Comparison of ENCODE assay signal across 8 mouse cellular contexts in the genomic region with DNA sequence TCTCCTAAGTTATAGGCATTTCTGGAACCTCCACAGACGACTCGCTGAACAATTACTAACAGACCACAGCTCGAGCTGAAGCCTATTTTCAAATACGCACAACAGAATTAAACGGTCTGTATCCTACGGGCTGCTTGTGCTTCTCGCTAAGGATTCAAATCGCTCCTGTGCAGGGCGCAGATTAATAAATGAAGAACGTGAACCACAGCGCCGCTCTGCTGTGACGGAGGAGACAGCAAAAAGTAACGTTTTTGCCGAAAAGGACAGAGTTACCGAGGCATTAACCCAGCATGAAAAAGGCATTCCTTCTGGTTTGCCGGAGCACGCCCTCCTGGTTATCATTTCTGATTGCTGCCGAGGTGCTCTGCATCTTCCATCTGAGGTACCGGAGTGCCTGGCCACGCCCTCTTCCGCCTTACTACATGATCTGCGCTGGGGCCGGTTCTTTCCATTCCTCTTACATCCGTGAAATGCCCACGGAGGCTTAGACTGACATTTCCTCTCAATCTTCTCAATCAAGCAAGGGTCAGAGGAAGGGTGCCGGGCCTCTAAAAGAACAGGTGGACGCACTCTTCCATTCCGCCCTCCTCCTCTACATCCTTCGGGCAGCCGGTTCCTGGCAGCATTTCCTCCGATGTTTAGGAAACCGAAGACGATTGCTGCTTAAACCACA.
DNase-seq lines count a peak whose midpoint lies in the region; ATAC-seq and TF ChIP-seq lines count a peak whose summit lies in the region.

No protein-coding gene starts in this region.

- no peak for ATAC-seq in limb, embryonic 12.5 days (ENCODE audit: insufficient number of reproducible peaks, insufficient read depth, low FRiP score, low TSS enrichment, low read depth)

- WGBS in cerebellum, adult 2 months, result 43% methylated on average over 34 of the region's 34 CpGs
- WGBS in thymus, adult 2 months, result 50% methylated on average over 34 of the region's 34 CpGs
- 48% methylated on average over 34 of the region's 34 CpGs for WGBS in limb, embryonic 12.5 days

- H3K9ac ChIP-seq in limb, embryonic 12.5 days (replicated peaks), result no peak overlapping the region; the same call in 1 of the 2 replicates

- TF ChIP-seq CTCF in cerebellum, adult 2 months (IDR thresholded peaks at IDR 0.05; ENCODE audit: borderline replicate concordance, insufficient read depth, low read depth, low read length), result 0 out of 2 replicates have a peak, but pooled peaks have one; percentile 20
- no peak for TF ChIP-seq CTCF in thymus, adult 2 months (IDR thresholded peaks at IDR 0.05; ENCODE audit: borderline replicate concordance, control insufficient read depth, extremely low read depth, insufficient read depth, low read length, poor library complexity)

- peak overlapping the region; percentile 52 for H3K4me2 ChIP-seq in limb, embryonic 12.5 days

- H3K4me1 ChIP-seq in cerebellum, adult 2 months (ENCODE audit: control insufficient read depth, insufficient read depth, low read length), result no peaks in the 10 kb centered on the region
- H3K4me1 ChIP-seq in thymus, adult 2 months (replicated peaks; ENCODE audit: control insufficient read depth, insufficient read depth, low read length), result peaks cover 5% of the 10 kb centered on the region; the same call in 1 of the 2 replicates
- H3K4me1 ChIP-seq in limb, embryonic 12.5 days (replicated peaks), result 0 out of 2 replicates have a peak, but pooled peaks cover 9% of the 10 kb centered on the region

- H3K36me3 ChIP-seq in thymus, adult 2 months (ENCODE audit: control insufficient read depth, insufficient read depth, low read length), result no peaks in the 10 kb centered on the region
- H3K36me3 ChIP-seq in limb, embryonic 12.5 days, result no peaks in the 10 kb centered on the region
- H3K36me3 ChIP-seq in splenic B cell, adult 2 months (ENCODE audit: control insufficient read depth, insufficient read depth, low read length, poor library complexity, severe bottlenecking), result no peaks in the 10 kb centered on the region

- H3K27me3 ChIP-seq in cerebellum, adult 2 months (ENCODE audit: control insufficient read depth, insufficient read depth, low read length), result no peaks in the 10 kb centered on the region
- no peaks in the 10 kb centered on the region for H3K27me3 ChIP-seq in thymus, adult 2 months (ENCODE audit: control insufficient read depth, insufficient read depth, low read length)
- peaks cover 7% of the 10 kb centered on the region; the same call in 1 of the 2 replicates for H3K27me3 ChIP-seq in limb, embryonic 12.5 days
- H3K27me3 ChIP-seq in splenic B cell, adult 2 months (ENCODE audit: control insufficient read depth, insufficient read depth, low read length, poor library complexity, severe bottlenecking), result no peaks in the 10 kb centered on the region

- no peak overlapping the region for H3K27ac ChIP-seq in cerebellum, adult 2 months (ENCODE audit: insufficient read depth, low read length)
- no peak overlapping the region for H3K27ac ChIP-seq in thymus, adult 2 months (ENCODE audit: control insufficient read depth, insufficient read depth, low read length)
- no peak overlapping the region for H3K27ac ChIP-seq in limb, embryonic 12.5 days

- H3K4me3 ChIP-seq in cerebellum, adult 2 months (replicated peaks; ENCODE audit: insufficient read depth, low read depth, low read length), result peak overlapping the region; percentile 54
- H3K4me3 ChIP-seq in thymus, adult 2 months (ENCODE audit: control insufficient read depth, insufficient read depth, low read length), result peak overlapping the region; percentile 14; the same call in 1 of the 2 replicates
- peak overlapping the region; percentile 30 for H3K4me3 ChIP-seq in limb, embryonic 12.5 days (replicated peaks)

- no peak for TF ChIP-seq POLR2A in cerebellum, adult 2 months (IDR thresholded peaks at IDR 0.05; ENCODE audit: borderline replicate concordance, insufficient read depth, low read length)
- no peak for TF ChIP-seq POLR2A in thymus, adult 2 months (IDR thresholded peaks at IDR 0.05; ENCODE audit: control insufficient read depth, extremely low read depth, insufficient read depth, low read length, poor library complexity)

- no peaks in the 10 kb centered on the region for H3K9me3 ChIP-seq in limb, embryonic 12.5 days

- DNase-seq in cerebellum, adult 2 months, result peak in 1 of 2 experiments; percentile 24
- no peak for DNase-seq in cerebellum, postnatal 36 days
- DNase-seq in thymus, adult 2 months, result peak; percentile 21
- no peak for DNase-seq in thymus, postnatal 10 days (ENCODE audit: low spot score in 2 of 2)
- peak; percentile 24 for DNase-seq in splenic B cell, adult 2 months (ENCODE audit: low read depth, low spot score)
- no peak for DNase-seq in left cerebral cortex, adult 8-10 months (ENCODE audit: low spot score in 2 of 2)
- no peak for DNase-seq in frontal cortex, postnatal 10 days (ENCODE audit: low spot score in 2 of 2)

Comparison
In these comparisons a context has a peak if more than half of its experiments do, and no peak if none do; other contexts are left out.
1. DNase-seq: peak in thymus, adult 2 months (single experiment) and splenic B cell, adult 2 months (single experiment); none in cerebellum, postnatal 36 days (0 of 2), thymus, postnatal 10 days (0 of 2), left cerebral cortex, adult 8-10 months (0 of 2) and frontal cortex, postnatal 10 days (0 of 2).
2. Peak in every context shown above with its lines, with median percentiles within 50 percentile points of each other: H3K4me3 ChIP-seq.